Mouse (Mus musculus): Measurements from ENCODE around the gene Pak7.
"Not testable (repeated sequence)": the region's sequence is repeated elsewhere in the genome, so short reads cannot be mapped to it uniquely, and the experiment has no call there.

The Pak7 gene

GRCm38 (mm10) chr2:136350459-136350858 lies 37.3 kb downstream of the Pak7 start:
- H3K9me3 ChIP-seq (ENCODE audit: low read length): no peaks in the 10 kb centered on the region
- no peak for TF ChIP-seq CTCF (conservative IDR thresholded peaks at IDR 0.05; ENCODE audit: low read length)
- TF ChIP-seq NANOG (IDR thresholded peaks at IDR 0.05; ENCODE audit: borderline replicate concordance, low read length): no peak
- no peak for TF ChIP-seq POU5F1 (IDR thresholded peaks at IDR 0.05; ENCODE audit: borderline replicate concordance, low read length)
- no peaks in the 10 kb centered on the region for H3K36me3 ChIP-seq (ENCODE audit: insufficient read depth, low read length)
- no peak overlapping the region for H3K4me3 ChIP-seq (replicated peaks; ENCODE audit: low read length)
- H3K27me3 ChIP-seq (ENCODE audit: insufficient read depth, low read length): no peaks in the 10 kb centered on the region
- no peaks in the 10 kb centered on the region for H3K4me1 ChIP-seq (replicated peaks; ENCODE audit: low read depth, low read length)

- no peaks in the 10 kb centered on the region for H3K27me3 ChIP-seq (ENCODE audit: insufficient read depth, low read length)
- H3K9me3 ChIP-seq (ENCODE audit: low read length): no peaks in the 10 kb centered on the region
- no peaks in the 10 kb centered on the region for H3K36me3 ChIP-seq (ENCODE audit: insufficient read depth, low read length)
- no peak overlapping the region for H3K4me3 ChIP-seq (replicated peaks; ENCODE audit: low read length)
- no peaks in the 10 kb centered on the region for H3K4me1 ChIP-seq (replicated peaks; ENCODE audit: low read depth, low read length)
- TF ChIP-seq CTCF (conservative IDR thresholded peaks at IDR 0.05; ENCODE audit: low read length): no peak
- TF ChIP-seq POU5F1 (IDR thresholded peaks at IDR 0.05; ENCODE audit: borderline replicate concordance, low read length): no peak
- no peak for TF ChIP-seq NANOG (IDR thresholded peaks at IDR 0.05; ENCODE audit: borderline replicate concordance, low read length)
Observed at GRCm38 (mm10) chr2:136349671-136350275, 38.0 kb downstream of the Pak7 start.

DNA sequence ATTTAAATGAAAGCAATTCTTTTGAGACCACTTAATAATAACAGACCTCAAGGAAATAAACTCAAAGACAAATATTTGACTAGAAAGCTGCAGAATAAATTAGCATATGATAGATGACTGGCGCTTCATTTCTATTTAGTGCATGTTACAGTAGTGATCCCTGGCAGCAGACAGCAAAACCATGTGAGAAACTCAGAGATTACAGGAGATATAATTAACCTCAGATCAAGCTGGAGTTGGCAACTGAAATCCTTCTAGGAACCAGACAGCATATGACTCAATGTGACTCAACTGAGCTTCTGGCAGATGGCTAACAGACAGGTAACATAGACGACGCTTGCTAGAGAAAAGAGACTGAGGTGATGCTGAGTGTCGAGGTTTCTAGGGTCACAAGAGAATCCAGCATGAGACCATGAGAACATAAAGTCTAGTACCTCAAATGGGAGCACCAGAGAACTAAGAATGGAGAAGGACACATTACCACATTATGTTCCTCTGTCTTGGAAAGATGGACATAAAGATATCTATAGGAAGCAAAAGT lies 43.5 kb downstream of the Pak7 start:
- H3K4me1 ChIP-seq (replicated peaks; ENCODE audit: low read depth, low read length); H3K4me3 ChIP-seq (replicated peaks; ENCODE audit: low read length); H3K9me3 ChIP-seq (ENCODE audit: low read length); H3K27me3 ChIP-seq (ENCODE audit: insufficient read depth, low read length); H3K36me3 ChIP-seq (ENCODE audit: insufficient read depth, low read length): not testable (repeated sequence)

GRCm38 (mm10) chr2:136329974-136330373 lies 57.8 kb downstream of the Pak7 start:
- H3K4me3 ChIP-seq (replicated peaks; ENCODE audit: low read length): no peak overlapping the region
- H3K9me3 ChIP-seq (ENCODE audit: low read length): no peaks in the 10 kb centered on the region
- no peaks in the 10 kb centered on the region for H3K27me3 ChIP-seq (ENCODE audit: insufficient read depth, low read length)
- no peaks in the 10 kb centered on the region for H3K4me1 ChIP-seq (replicated peaks; ENCODE audit: low read depth, low read length)
- TF ChIP-seq POU5F1 (IDR thresholded peaks at IDR 0.05; ENCODE audit: borderline replicate concordance, low read length) (no peak), NANOG (IDR thresholded peaks at IDR 0.05; ENCODE audit: borderline replicate concordance, low read length) (no peak), CTCF (conservative IDR thresholded peaks at IDR 0.05; ENCODE audit: low read length) (no peak)
- H3K36me3 ChIP-seq (ENCODE audit: insufficient read depth, low read length): no peaks in the 10 kb centered on the region

DNA sequence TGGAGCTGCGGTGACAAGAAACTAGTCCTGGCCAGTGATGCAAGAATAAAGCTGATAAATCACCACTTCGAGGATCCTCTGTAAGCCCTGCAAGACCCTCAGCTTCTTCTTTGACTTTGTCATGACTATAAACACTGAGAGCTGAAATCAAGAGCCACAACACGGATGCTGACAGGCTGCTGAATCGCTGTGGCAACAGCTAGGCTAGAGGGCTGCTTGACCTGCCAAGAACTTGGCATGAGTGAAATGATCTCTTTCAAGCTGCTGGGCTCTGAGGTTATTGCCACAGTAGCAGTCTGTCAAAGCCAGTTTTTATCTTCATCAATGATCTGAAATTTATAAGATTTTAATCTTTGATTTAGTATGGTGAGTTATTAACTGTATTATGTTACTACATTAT lies 62.1 kb downstream of the Pak7 start:
- H3K4me1 ChIP-seq (replicated peaks; ENCODE audit: low read depth, low read length): no peaks in the 10 kb centered on the region
- no peak for TF ChIP-seq NANOG (IDR thresholded peaks at IDR 0.05; ENCODE audit: borderline replicate concordance, low read length)
- TF ChIP-seq CTCF (conservative IDR thresholded peaks at IDR 0.05; ENCODE audit: low read length): no peak

GRCm38 (mm10) chr2:136309313-136309712 lies 78.5 kb downstream of the Pak7 start:
- Histone ChIP-seq H3K4me1 (replicated peaks; ENCODE audit: low read depth, low read length) (no peaks in the 10 kb centered on the region), H3K9me3 (ENCODE audit: low read length) (no peaks in the 10 kb centered on the region), H3K27me3 (ENCODE audit: insufficient read depth, low read length) (no peaks in the 10 kb centered on the region), H3K4me3 (replicated peaks; ENCODE audit: low read length) (no peak overlapping the region), H3K36me3 (ENCODE audit: insufficient read depth, low read length) (no peaks in the 10 kb centered on the region)
- TF ChIP-seq NANOG (IDR thresholded peaks at IDR 0.05; ENCODE audit: borderline replicate concordance, low read length) (no peak), POU5F1 (IDR thresholded peaks at IDR 0.05; ENCODE audit: borderline replicate concordance, low read length) (no peak), CTCF (conservative IDR thresholded peaks at IDR 0.05; ENCODE audit: low read length) (no peak)

More for the DNA sequence above, 62.1 kb downstream of the Pak7 start:
- H3K27me3 ChIP-seq (ENCODE audit: insufficient read depth, low read length): no peaks in the 10 kb centered on the region
- no peaks in the 10 kb centered on the region for H3K9me3 ChIP-seq (ENCODE audit: low read length)
- H3K4me3 ChIP-seq (replicated peaks; ENCODE audit: low read length): no peak overlapping the region
- H3K36me3 ChIP-seq (ENCODE audit: insufficient read depth, low read length): no peaks in the 10 kb centered on the region

GRCm38 (mm10) chr2:136308743-136309142 lies 79.0 kb downstream of the Pak7 start:
- Histone ChIP-seq H3K36me3 (ENCODE audit: insufficient read depth, low read length) (no peaks in the 10 kb centered on the region), H3K4me1 (replicated peaks; ENCODE audit: low read depth, low read length) (no peaks in the 10 kb centered on the region), H3K27me3 (ENCODE audit: insufficient read depth, low read length) (no peaks in the 10 kb centered on the region), H3K9me3 (ENCODE audit: low read length) (no peaks in the 10 kb centered on the region), H3K4me3 (replicated peaks; ENCODE audit: low read length) (no peak overlapping the region)
- TF ChIP-seq NANOG (IDR thresholded peaks at IDR 0.05; ENCODE audit: borderline replicate concordance, low read length) (no peak), POU5F1 (IDR thresholded peaks at IDR 0.05; ENCODE audit: borderline replicate concordance, low read length) (no peak), CTCF (conservative IDR thresholded peaks at IDR 0.05; ENCODE audit: low read length) (no peak)

DNA sequence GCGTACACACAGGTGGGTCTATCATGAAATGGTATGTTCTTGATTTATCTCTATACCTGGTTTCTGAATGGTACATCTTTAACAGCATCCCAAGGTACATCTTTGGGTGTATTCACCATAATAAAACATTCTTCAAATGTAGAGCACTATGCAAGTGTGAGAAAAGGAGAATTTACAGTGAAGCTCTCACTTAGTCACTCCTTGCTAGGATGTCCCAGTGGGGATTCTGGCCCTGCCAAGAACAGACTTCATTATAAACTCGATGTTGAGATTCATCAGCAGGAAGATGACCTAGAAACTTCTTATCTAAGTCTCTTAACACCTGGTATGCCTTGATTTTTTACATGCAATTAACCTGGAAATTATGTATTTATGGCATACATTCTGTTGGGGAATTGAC lies 85.6 kb downstream of the Pak7 start:
- Histone ChIP-seq H3K4me1 (replicated peaks; ENCODE audit: low read depth, low read length) (no peaks in the 10 kb centered on the region), H3K36me3 (ENCODE audit: insufficient read depth, low read length) (no peaks in the 10 kb centered on the region), H3K27me3 (ENCODE audit: insufficient read depth, low read length) (no peaks in the 10 kb centered on the region), H3K4me3 (replicated peaks; ENCODE audit: low read length) (no peak overlapping the region), H3K9me3 (ENCODE audit: low read length) (no peaks in the 10 kb centered on the region)
- TF ChIP-seq CTCF (conservative IDR thresholded peaks at IDR 0.05; ENCODE audit: low read length) (no peak), POU5F1 (IDR thresholded peaks at IDR 0.05; ENCODE audit: borderline replicate concordance, low read length) (no peak), NANOG (IDR thresholded peaks at IDR 0.05; ENCODE audit: borderline replicate concordance, low read length) (no peak)

DNA sequence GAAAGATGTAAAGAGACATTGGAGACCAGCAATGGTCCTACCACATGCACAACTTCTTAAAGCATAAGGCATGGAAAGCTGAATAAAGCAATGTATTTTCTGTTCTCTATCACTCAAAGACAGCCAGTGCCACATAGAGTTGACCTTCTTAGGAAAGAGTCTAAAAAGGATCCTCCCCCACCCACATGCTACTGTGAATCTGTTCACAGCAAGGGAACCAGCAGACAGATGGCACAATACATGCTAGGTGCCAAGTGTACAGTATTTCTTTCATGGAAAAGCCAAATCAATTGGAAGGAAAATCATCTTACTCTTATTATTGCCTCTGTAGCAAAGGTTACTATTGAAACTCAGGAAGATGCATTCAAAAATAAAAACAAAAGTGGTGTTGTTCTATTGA lies 86.4 kb downstream of the Pak7 start:
- Histone ChIP-seq H3K27me3 (ENCODE audit: insufficient read depth, low read length) (no peaks in the 10 kb centered on the region), H3K4me3 (replicated peaks; ENCODE audit: low read length) (no peak overlapping the region), H3K36me3 (ENCODE audit: insufficient read depth, low read length) (no peaks in the 10 kb centered on the region), H3K4me1 (replicated peaks; ENCODE audit: low read depth, low read length) (no peaks in the 10 kb centered on the region), H3K9me3 (ENCODE audit: low read length) (no peaks in the 10 kb centered on the region)
- TF ChIP-seq POU5F1 (IDR thresholded peaks at IDR 0.05; ENCODE audit: borderline replicate concordance, low read length) (no peak), NANOG (IDR thresholded peaks at IDR 0.05; ENCODE audit: borderline replicate concordance, low read length) (no peak), CTCF (conservative IDR thresholded peaks at IDR 0.05; ENCODE audit: low read length) (no peak)

Data from E14TG2a.4 (cell line).